Mouse (Mus musculus): Measurements from ENCODE around the gene Troap.

DNA sequence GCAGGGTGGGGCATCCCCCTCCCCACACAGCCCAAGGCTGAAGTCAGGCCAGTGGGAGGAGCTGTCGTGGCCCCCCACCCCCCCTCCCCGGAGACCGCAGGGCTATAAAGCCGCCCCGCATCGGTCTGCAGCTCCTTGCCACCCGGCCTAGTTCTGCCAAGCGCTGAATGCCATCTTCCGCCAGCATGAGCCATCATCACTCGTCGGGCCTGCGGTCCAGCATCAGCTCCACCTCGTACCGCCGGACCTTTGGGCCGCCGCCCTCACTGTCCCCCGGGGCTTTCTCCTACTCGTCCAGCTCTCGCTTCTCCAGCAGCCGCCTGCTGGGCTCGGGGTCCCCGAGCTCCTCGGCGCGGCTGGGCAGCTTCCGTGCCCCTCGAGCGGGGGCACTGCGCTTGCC, 19.3 kb upstream of the Troap start, which contains the start of gene Prph:
- TF ChIP-seq MYOD1 (IDR thresholded peaks at IDR 0.05; ENCODE audit: control insufficient read depth in 1 of 3, insufficient read length in 2 of 3, low read depth in 2 of 3): no peak
- no peak for TF ChIP-seq TCF12 (IDR thresholded peaks at IDR 0.05; ENCODE audit: insufficient read depth, poor library complexity, severe bottlenecking)
- TF ChIP-seq REST (IDR thresholded peaks at IDR 0.05; ENCODE audit: insufficient read depth, insufficient read length): no peak
- no peak for TF ChIP-seq POLR2AphosphoS2 (IDR thresholded peaks at IDR 0.05; ENCODE audit: insufficient read length, low read depth)
- TF ChIP-seq POLR2A (IDR thresholded peaks at IDR 0.05; ENCODE audit: insufficient read length, low read depth): no peak
- TF ChIP-seq MAX (IDR thresholded peaks at IDR 0.05; ENCODE audit: low read depth): no peak
- TF ChIP-seq E2F4 (IDR thresholded peaks at IDR 0.05; ENCODE audit: insufficient read depth): no peak
- TF ChIP-seq USF1 (IDR thresholded peaks at IDR 0.05; ENCODE audit: low read depth): no peak
- TF ChIP-seq TCF3 (IDR thresholded peaks at IDR 0.05; ENCODE audit: insufficient read length, low read depth): no peak
- no peak for TF ChIP-seq CEBPB (IDR thresholded peaks at IDR 0.05; ENCODE audit: insufficient read depth, poor library complexity, severe bottlenecking)
- TF ChIP-seq MYOG (IDR thresholded peaks at IDR 0.05; ENCODE audit: control insufficient read depth in 1 of 3, insufficient read depth in 1 of 3, insufficient read length in 2 of 3, low read depth in 2 of 3): no peak
- TF ChIP-seq SRF (IDR thresholded peaks at IDR 0.05; ENCODE audit: control insufficient read depth, insufficient read length, low read depth): no peak
